Mouse (Mus musculus): ENCODE measurements around the gene Zfp605. TPM values are rescaled to one million over a fixed set of nuclear protein-coding genes. Genes with fewer than 3 reads are reported as not detected.
A peak's percentile ranks its signal among the peaks of the same experiment; 100 is the strongest.
"Not testable (repeated sequence)": the region's sequence is repeated elsewhere in the genome, so short reads cannot be mapped to it uniquely, and the experiment has no call there.

Gene Zfp605
- 12.4 and 13.0 TPM in 2 replicates for polyA plus RNA-seq (2016; fragmentation: Nextera tagmentation; extraction: Ambion mirVana)

- H3K36me3 ChIP-seq (replicated peaks) = peaks cover 39% of the 10 kb centered on the region
- H3K4me3 ChIP-seq (replicated peaks) = peak within 1 kb of the TSS; percentile 63
- ATAC-seq (ENCODE audit: low FRiP score) = peak; percentile 69
- H3K9me3 ChIP-seq = no peaks in the 10 kb centered on the region
- H3K4me2 ChIP-seq = peak within 1 kb of the TSS; percentile 72
- H3K27ac ChIP-seq = peak within 1 kb of the TSS; percentile 85
- H3K4me1 ChIP-seq = peaks cover 18% of the 10 kb centered on the region
- H3K27me3 ChIP-seq = no peaks in the 10 kb centered on the region
- peak within 1 kb of the TSS; percentile 65 for H3K9ac ChIP-seq
- WGBS = under 1% methylated on average over 12 of the region's 12 CpGs
Observed at GRCm38 (mm10) chr5:110109991-110110441, at the start of gene Zfp605. Gene Zfp605 (plus strand): TSS chr5:110110092.

DNA sequence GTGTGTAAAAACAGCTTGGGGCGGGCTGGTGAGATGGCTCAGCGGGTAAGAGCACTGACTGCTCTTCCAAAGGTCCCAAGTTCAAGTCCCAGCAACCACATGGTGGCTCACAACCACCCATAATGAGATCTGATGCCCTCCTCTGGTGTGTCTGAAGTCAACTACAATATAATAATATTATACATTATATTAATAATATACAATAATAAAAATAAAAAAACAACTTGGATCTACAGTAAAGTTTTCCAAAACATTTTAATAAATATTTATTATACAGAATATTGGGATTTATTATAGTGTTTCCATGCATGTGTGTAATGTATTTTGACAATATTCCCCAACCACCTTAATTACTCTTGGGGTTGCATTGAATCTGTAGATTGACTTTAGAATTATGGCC lies 37.5 kb upstream of the Zfp605 start, which contains the start of gene Gm17655:
Gm17655 (minus strand) TSS at position 101 of the 400 bp plus-strand sequence.
- H3K4me2 ChIP-seq; H3K27ac ChIP-seq; H3K4me3 ChIP-seq (replicated peaks); ATAC-seq (ENCODE audit: low FRiP score); H3K9ac ChIP-seq; H3K4me1 ChIP-seq; H3K27me3 ChIP-seq; H3K36me3 ChIP-seq (replicated peaks): not testable (repeated sequence)
- WGBS = 82% methylated on average over 2 of the region's 2 CpGs
- peaks cover 28% of the 10 kb centered on the region for H3K9me3 ChIP-seq

- WGBS = 85% methylated on average over 4 of the region's 4 CpGs
- no peak overlapping the region for H3K4me2 ChIP-seq
- H3K9ac ChIP-seq = no peak overlapping the region
- no peaks in the 10 kb centered on the region for H3K27me3 ChIP-seq
- no peak overlapping the region for H3K4me3 ChIP-seq (replicated peaks)
- H3K9me3 ChIP-seq = peaks cover 35% of the 10 kb centered on the region
- no peaks in the 10 kb centered on the region for H3K4me1 ChIP-seq
- peaks cover 13% of the 10 kb centered on the region for H3K36me3 ChIP-seq (replicated peaks)
- H3K27ac ChIP-seq = no peak overlapping the region
- ATAC-seq (ENCODE audit: low FRiP score) = no peak
Observed at GRCm38 (mm10) chr5:110082961-110083360, 26.9 kb upstream of the Zfp605 start.

- Histone ChIP-seq H3K27me3 (no peaks in the 10 kb centered on the region), H3K9me3 (peaks cover 11% of the 10 kb centered on the region; the same call in 1 of the 2 replicates), H3K36me3 (replicated peaks) (no peaks in the 10 kb centered on the region), H3K9ac (no peak overlapping the region), H3K4me3 (replicated peaks) (no peak overlapping the region), H3K4me2 (no peak overlapping the region), H3K4me1 (no peaks in the 10 kb centered on the region), H3K27ac (no peak overlapping the region)
- ATAC-seq (ENCODE audit: low FRiP score) = no peak
- WGBS = 41% methylated on average over 14 of the region's 14 CpGs
Observed at GRCm38 (mm10) chr5:110086161-110086866, 23.6 kb upstream of the Zfp605 start.

DNA sequence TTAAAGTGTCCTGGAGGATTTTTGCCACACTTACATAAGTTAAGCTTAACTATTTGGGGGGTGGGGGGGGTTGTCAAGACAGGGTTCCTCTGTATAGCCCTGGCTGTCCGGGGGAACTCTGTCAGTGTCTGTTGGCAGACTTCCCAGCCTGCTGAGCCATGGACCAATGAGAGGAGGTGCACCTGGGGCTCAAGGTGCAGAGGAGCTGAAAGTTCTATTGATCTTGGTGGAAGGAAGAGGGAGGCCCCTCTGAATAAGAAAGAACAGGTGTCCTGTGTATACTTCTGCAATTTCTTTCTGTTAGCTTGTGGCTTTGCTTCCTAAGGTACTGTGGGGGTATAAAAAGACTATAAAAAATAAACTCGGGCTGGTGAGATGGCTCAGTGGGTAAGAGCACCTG lies 18.3 kb upstream of the Zfp605 start:
- WGBS = 78% methylated on average over 2 of the region's 2 CpGs
- no peak overlapping the region for H3K9ac ChIP-seq

GRCm38 (mm10) chr5:110094030-110094846 lies 15.7 kb upstream of the Zfp605 start, which contains the start of gene Gm35315:
Gene Gm35315 (minus strand): TSS chr5:110094420.
- Histone ChIP-seq H3K4me1 (peaks cover 12% of the 10 kb centered on the region), H3K36me3 (replicated peaks) (no peaks in the 10 kb centered on the region), H3K27ac (peak within 1 kb of the TSS; percentile 56), H3K27me3 (no peaks in the 10 kb centered on the region), H3K9ac (peak within 1 kb of the TSS; percentile 65), H3K4me2 (peak within 1 kb of the TSS; percentile 68), H3K4me3 (replicated peaks) (peak within 1 kb of the TSS; percentile 51), H3K9me3 (no peaks in the 10 kb centered on the region)
- ATAC-seq (ENCODE audit: low FRiP score) = peak; percentile 97
- under 1% methylated on average over 25 of the region's 25 CpGs for WGBS

More for the DNA sequence above, 18.3 kb upstream of the Zfp605 start:
- Histone ChIP-seq H3K4me3 (replicated peaks) (no peak overlapping the region), H3K4me1 (peaks cover 9% of the 10 kb centered on the region), H3K27ac (no peak overlapping the region), H3K4me2 (no peak overlapping the region), H3K36me3 (replicated peaks) (no peaks in the 10 kb centered on the region), H3K27me3 (no peaks in the 10 kb centered on the region), H3K9me3 (no peaks in the 10 kb centered on the region)
- no peak for ATAC-seq (ENCODE audit: low FRiP score)

- peak overlapping the region; percentile 51 for H3K4me3 ChIP-seq (replicated peaks)
- H3K4me1 ChIP-seq = peaks cover 17% of the 10 kb centered on the region
- H3K9ac ChIP-seq = peak overlapping the region; percentile 65
- peak; percentile 20; the same call in 1 of the 2 replicates for ATAC-seq (ENCODE audit: low FRiP score)
- no peaks in the 10 kb centered on the region for H3K9me3 ChIP-seq
- H3K27me3 ChIP-seq = peaks cover 1% of the 10 kb centered on the region; the same call in 1 of the 2 replicates
- H3K4me2 ChIP-seq = peak overlapping the region; percentile 68
- no peaks in the 10 kb centered on the region for H3K36me3 ChIP-seq (replicated peaks)
- H3K27ac ChIP-seq = peak overlapping the region; percentile 56; the same call in 1 of the 2 replicates
- WGBS = 18% methylated on average over 4 of the region's 4 CpGs
Observed at GRCm38 (mm10) chr5:110094847-110095213, 15.1 kb upstream of the Zfp605 start.

DNA sequence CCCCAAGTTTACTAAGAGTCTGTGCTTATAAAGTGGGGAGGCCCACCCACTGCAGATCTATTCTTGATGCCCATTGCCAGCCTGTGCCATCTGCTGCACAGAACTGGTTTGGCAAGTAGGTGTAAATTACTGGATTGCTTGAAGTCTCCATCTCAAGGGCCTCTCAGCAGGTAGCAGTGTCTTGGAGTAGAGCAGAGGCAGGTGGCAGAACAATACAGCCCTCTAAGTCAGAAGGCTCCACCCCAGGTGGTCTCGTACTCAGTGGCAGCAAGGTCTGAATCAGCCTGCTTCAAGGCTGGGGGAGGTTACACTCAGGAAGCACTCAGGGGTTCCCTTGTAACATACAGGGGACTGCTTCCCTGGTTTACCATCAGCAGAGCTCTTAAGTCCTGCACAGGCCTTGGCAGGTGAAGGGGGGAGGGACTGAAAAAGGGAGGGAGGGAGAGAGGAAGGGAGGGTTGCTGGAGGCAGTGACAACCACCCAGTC lies 10.9 kb upstream of the Zfp605 start:
- H3K36me3 ChIP-seq (replicated peaks) = peaks cover 19% of the 10 kb centered on the region
- ATAC-seq (ENCODE audit: low FRiP score) = no peak
- H3K4me3 ChIP-seq (replicated peaks) = no peak overlapping the region
- no peaks in the 10 kb centered on the region for H3K9me3 ChIP-seq
- no peak overlapping the region for H3K27ac ChIP-seq
- peaks cover 39% of the 10 kb centered on the region for H3K4me1 ChIP-seq
- H3K27me3 ChIP-seq = peaks cover 27% of the 10 kb centered on the region
- WGBS = 39% methylated on average over 1 of the region's 1 CpGs
- H3K4me2 ChIP-seq = no peak overlapping the region
- H3K9ac ChIP-seq = no peak overlapping the region

DNA sequence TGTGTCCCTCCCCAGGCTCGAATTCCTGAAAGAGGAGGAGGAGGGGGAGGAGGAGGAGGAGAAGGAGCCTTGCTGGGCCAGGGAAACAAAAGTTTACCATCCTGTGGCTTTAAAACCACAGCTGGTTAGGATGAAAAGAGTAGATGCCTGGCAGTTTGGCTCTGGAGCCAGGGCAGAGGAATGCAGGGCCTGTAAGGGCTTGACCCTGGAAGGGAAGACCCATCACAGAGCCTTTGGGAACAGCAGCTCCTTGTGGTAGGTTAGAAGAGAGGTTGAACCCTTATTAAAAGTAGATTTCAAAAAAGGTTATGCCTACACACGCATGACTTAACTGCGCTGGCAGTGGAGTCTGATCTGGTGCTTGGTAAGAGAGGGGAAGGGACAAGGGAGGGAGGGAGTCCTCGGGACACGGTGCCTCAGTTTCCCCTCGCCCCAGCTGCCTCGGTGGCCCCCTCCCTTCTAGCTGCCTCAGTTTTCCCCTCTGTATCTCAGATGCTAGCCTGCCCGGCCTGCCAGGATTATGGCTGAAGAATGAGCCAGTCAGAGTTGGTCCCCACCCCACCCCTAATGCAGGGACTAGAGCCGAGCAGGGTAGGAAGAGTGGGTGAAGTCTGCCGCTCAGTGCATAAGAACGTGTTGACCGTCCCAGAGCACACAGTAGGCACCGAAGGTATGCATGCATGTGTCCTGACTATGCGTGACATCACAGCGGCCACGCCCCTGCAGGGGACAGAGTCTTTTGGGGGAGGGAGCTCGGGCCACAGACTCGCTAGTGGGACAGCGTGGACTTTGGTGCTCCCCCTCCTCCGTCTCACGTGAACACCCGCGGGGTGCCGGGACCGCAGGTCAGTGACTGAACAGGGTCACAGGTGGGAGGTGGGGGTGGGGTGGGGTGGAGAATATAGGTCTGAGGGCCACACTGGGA lies 10.0 kb upstream of the Zfp605 start, which contains the start of gene Plcxd1:
Plcxd1 (plus strand) TSS at position 314 of the 925 bp plus-strand sequence.
- Histone ChIP-seq H3K9me3 (no peaks in the 10 kb centered on the region), H3K27me3 (peaks cover 27% of the 10 kb centered on the region), H3K27ac (no peak within 1 kb of the TSS), H3K4me3 (replicated peaks) (peak within 1 kb of the TSS; percentile 33; the same call in 1 of the 2 replicates), H3K4me2 (peak within 1 kb of the TSS; percentile 64), H3K36me3 (replicated peaks) (peaks cover 27% of the 10 kb centered on the region), H3K9ac (peak within 1 kb of the TSS; percentile 1; the same call in 1 of the 2 replicates), H3K4me1 (peaks cover 34% of the 10 kb centered on the region)
- ATAC-seq (ENCODE audit: low FRiP score) = no peak
- WGBS = 4% methylated on average over 25 of the region's 25 CpGs

DNA sequence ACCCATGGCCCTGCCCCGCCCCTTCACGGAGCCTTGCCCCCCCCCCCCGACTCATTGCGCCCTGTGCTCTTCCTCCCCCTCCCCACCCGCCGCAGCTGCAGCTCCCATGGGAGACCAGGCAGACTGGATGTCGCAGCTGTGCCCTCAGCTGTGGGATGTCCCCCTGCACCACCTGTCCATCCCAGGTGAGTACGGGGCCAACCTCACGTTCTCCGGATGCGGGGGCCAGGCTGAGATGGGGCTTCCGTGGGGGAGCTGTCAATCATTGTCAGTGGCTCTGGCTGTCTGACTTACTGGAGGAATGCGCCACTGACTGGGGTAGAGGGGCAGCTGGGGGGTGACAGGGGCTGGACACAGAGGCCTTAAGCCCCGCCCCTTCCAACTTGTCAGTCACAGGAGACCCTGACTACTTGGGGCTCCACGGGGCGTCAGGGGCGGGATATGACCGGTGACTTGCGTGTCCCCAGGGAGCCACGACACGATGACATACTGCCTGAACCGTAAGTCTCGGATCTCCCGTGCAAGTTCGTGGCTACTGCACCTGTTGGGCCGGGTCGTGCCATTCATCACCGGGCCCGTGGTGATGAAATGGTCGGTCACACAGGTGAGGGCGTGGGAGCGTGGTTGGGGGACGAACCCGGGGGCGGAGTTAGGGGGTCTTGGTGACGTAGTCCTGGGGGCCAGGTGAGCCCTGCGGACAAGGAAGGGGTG lies 8.8 kb upstream of the Zfp605 start:
- 2% methylated on average over 36 of the region's 37 CpGs for whole genome bisulfite sequencing

More for the DNA sequence above, 8.8 kb upstream of the Zfp605 start:
- Histone ChIP-seq H3K4me2 (peak overlapping the region; percentile 64), H3K27ac (no peak overlapping the region), H3K27me3 (peaks cover 27% of the 10 kb centered on the region), H3K36me3 (replicated peaks) (peaks cover 39% of the 10 kb centered on the region), H3K4me1 (peaks cover 30% of the 10 kb centered on the region), H3K4me3 (replicated peaks) (peak overlapping the region; percentile 33), H3K9me3 (no peaks in the 10 kb centered on the region), H3K9ac (peak overlapping the region; percentile 17; the same call in 1 of the 2 replicates)
- ATAC-seq (ENCODE audit: low FRiP score) = peak; percentile 17
